8 mouse cellular contexts compared by ENCODE assay signal in genomic region chr4:135152834-135153259, GRCm38 (mm10). TPM values are rescaled to one million over a fixed set of nuclear protein-coding genes. Genes with fewer than 3 reads are reported as not detected.
A peak's percentile ranks its signal among the peaks of the same experiment; 100 is the strongest.
DNase-seq lines count a peak whose midpoint lies in the region; ATAC-seq lines count a peak whose summit lies in the region.

No protein-coding gene starts in this region.

- no peaks in the 10 kb centered on the region for H3K36me3 ChIP-seq in heart, embryonic 13.5 days
- no peaks in the 10 kb centered on the region for H3K36me3 ChIP-seq in limb, embryonic 10.5 days
- no peaks in the 10 kb centered on the region for H3K36me3 ChIP-seq in midbrain, embryonic 12.5 days
- H3K36me3 ChIP-seq in stomach, embryonic 16.5 days (ENCODE audit: control insufficient read depth, insufficient read depth, low read length) = no peaks in the 10 kb centered on the region

- under 1% methylated on average over 44 of the region's 45 CpGs for WGBS in heart, embryonic 13.5 days
- WGBS in limb, embryonic 10.5 days = under 1% methylated on average over 44 of the region's 45 CpGs
- WGBS in midbrain, embryonic 12.5 days = under 1% methylated on average over 40 of the region's 45 CpGs
- under 1% methylated on average over 45 of the region's 45 CpGs for WGBS in stomach, embryonic 16.5 days

- peak overlapping the region; percentile 50 for H3K4me3 ChIP-seq in heart, embryonic 13.5 days
- H3K4me3 ChIP-seq in limb, embryonic 10.5 days = peak overlapping the region; percentile 47
- H3K4me3 ChIP-seq in midbrain, embryonic 12.5 days = peak overlapping the region; percentile 39
- H3K4me3 ChIP-seq in stomach, embryonic 16.5 days (replicated peaks; ENCODE audit: low read length) = peak overlapping the region; percentile 44

- H3K27ac ChIP-seq in heart, embryonic 13.5 days (replicated peaks) = no peak overlapping the region
- peak overlapping the region; percentile 69 for H3K27ac ChIP-seq in limb, embryonic 10.5 days
- no peak overlapping the region for H3K27ac ChIP-seq in midbrain, embryonic 12.5 days (replicated peaks)
- H3K27ac ChIP-seq in stomach, embryonic 16.5 days (ENCODE audit: low read length) = no peak overlapping the region

- H3K9me3 ChIP-seq in heart, embryonic 13.5 days = no peaks in the 10 kb centered on the region
- H3K9me3 ChIP-seq in limb, embryonic 10.5 days (replicated peaks) = no peaks in the 10 kb centered on the region
- no peaks in the 10 kb centered on the region for H3K9me3 ChIP-seq in midbrain, embryonic 12.5 days
- no peaks in the 10 kb centered on the region for H3K9me3 ChIP-seq in stomach, embryonic 16.5 days (replicated peaks; ENCODE audit: control insufficient read depth, low read length)

- peaks cover 100% of the 10 kb centered on the region for H3K27me3 ChIP-seq in heart, embryonic 13.5 days (replicated peaks)
- H3K27me3 ChIP-seq in limb, embryonic 10.5 days (ENCODE audit: low read depth, poor library complexity, severe bottlenecking) = peaks cover 100% of the 10 kb centered on the region
- peaks cover 100% of the 10 kb centered on the region for H3K27me3 ChIP-seq in midbrain, embryonic 12.5 days
- peaks cover 97% of the 10 kb centered on the region for H3K27me3 ChIP-seq in stomach, embryonic 16.5 days (ENCODE audit: control insufficient read depth, insufficient read depth, low read length)

- DNase-seq in T-cell, adult 2 months (ENCODE audit: low spot score) = peak; percentile 51
- DNase-seq in limb, embryonic 10.5 days (ENCODE audit: low spot score) = no peak
- no peak for DNase-seq in cerebellum, adult 9-10 months
- DNase-seq in right cerebral cortex, adult 18-20 months = no peak

- H3K4me2 ChIP-seq in heart, embryonic 13.5 days = peak overlapping the region; percentile 68
- peak overlapping the region; percentile 50 for H3K4me2 ChIP-seq in midbrain, embryonic 12.5 days (replicated peaks)
- peak overlapping the region; percentile 63 for H3K4me2 ChIP-seq in stomach, embryonic 16.5 days (ENCODE audit: low read depth, low read length)

- peak; percentile 12 for ATAC-seq in CD4-positive, CD25-positive, alpha-beta regulatory T cell, adult 4 months
- ATAC-seq in heart, embryonic 13.5 days (ENCODE audit: extremely low read depth, insufficient number of reproducible peaks, low FRiP score, low TSS enrichment) = no peak
- ATAC-seq in midbrain, embryonic 12.5 days (ENCODE audit: low FRiP score, low read depth) = no peak
- peak; percentile 23; the same call in 1 of the 2 replicates for ATAC-seq in stomach, embryonic 16.5 days (ENCODE audit: insufficient read depth, low FRiP score)

- H3K9ac ChIP-seq in heart, embryonic 13.5 days = peak overlapping the region; percentile 66
- H3K9ac ChIP-seq in midbrain, embryonic 12.5 days (replicated peaks) = peak overlapping the region; percentile 25; the same call in 1 of the 2 replicates
- H3K9ac ChIP-seq in stomach, embryonic 16.5 days (ENCODE audit: low read length) = peak overlapping the region; percentile 64

- H3K4me1 ChIP-seq in heart, embryonic 13.5 days = peaks cover 17% of the 10 kb centered on the region
- H3K4me1 ChIP-seq in limb, embryonic 10.5 days = peaks cover 82% of the 10 kb centered on the region
- H3K4me1 ChIP-seq in midbrain, embryonic 12.5 days = peaks cover 17% of the 10 kb centered on the region
- peaks cover 9% of the 10 kb centered on the region; the same call in 1 of the 2 replicates for H3K4me1 ChIP-seq in stomach, embryonic 16.5 days (ENCODE audit: control insufficient read depth, insufficient read depth, low read length)

RNA-seq across cellular contexts. Expression of gene Runx3, which starts 32.4 kb away (rescaled TPM):
- polyA plus RNA-seq in CD4-positive, CD25-positive, alpha-beta regulatory T cell, adult 4 months (2017; shearing (Covaris generic)) = 10 to 100 TPM in 1 of 2 experiments, 1 to 10 TPM in 1; 9.8 to 11.2 TPM
- polyA plus RNA-seq in heart, embryonic 13.5 days (2015; fragmentation: Nextera tagmentation; extraction: Ambion mirVana) = 0.05 and 0.17 TPM in 2 replicates
- 0.05 and 0.08 TPM in 2 replicates for polyA plus RNA-seq in limb, embryonic 10.5 days (2016; fragmentation: Nextera tagmentation; extraction: Ambion mirVana)
- 0.05 TPM in 1 of 2 replicates, not detected in the other for polyA plus RNA-seq in midbrain, embryonic 12.5 days (2016; fragmentation: Nextera tagmentation; extraction: Ambion mirVana)
- polyA plus RNA-seq in stomach, embryonic 16.5 days (2015; fragmentation: Nextera tagmentation; extraction: Ambion mirVana) = 0.24 and 0.54 TPM in 2 replicates

Comparison
In these comparisons a context has a peak if more than half of its experiments do, and no peak if none do; other contexts are left out.
1. ATAC-seq: peak in CD4-positive, CD25-positive, alpha-beta regulatory T cell, adult 4 months (single experiment) and stomach, embryonic 16.5 days (single experiment); none in heart, embryonic 13.5 days (single experiment) and midbrain, embryonic 12.5 days (single experiment).
2. Peak in every context shown above with its lines, with median percentiles within 50 percentile points of each other: H3K4me2 ChIP-seq, H3K4me3 ChIP-seq and H3K9ac ChIP-seq.